Mouse (Mus musculus) kidney, adult 8-10 months (tissue): Measurements from ENCODE around the gene Gm49325.

Source experiments
- DNase-seq, 2 experiments: peaks; one replicate each; pipeline ENCODE4 v3.0.0; 2022

Gm49325 gene

GRCm38 (mm10) chr10:77627497-77627896 is 21.5 kb downstream of the Gm49325 start:
- DNase-seq = peak; percentile 56 to 82

- DNase-seq = no peak
These were observed 23.2 kb downstream of the Gm49325 start for GRCm38 (mm10) chr10:77629163-77629562.

GRCm38 (mm10) chr10:77629970-77630369 is 24.0 kb downstream of the Gm49325 start:
- no peak for DNase-seq

- peak; percentile 11 to 31 for DNase-seq
These were observed 28.0 kb downstream of the Gm49325 start for GRCm38 (mm10) chr10:77634016-77634415.

- no peak for DNase-seq
These were observed 28.6 kb downstream of the Gm49325 start for GRCm38 (mm10) chr10:77634452-77635231.

- no peak for DNase-seq
These were observed 30.4 kb downstream of the Gm49325 start for GRCm38 (mm10) chr10:77636234-77636922.

GRCm38 (mm10) chr10:77638956-77639355 is 33.0 kb downstream of the Gm49325 start:
- DNase-seq = peak in 1 of 2 experiments; percentile 35

GRCm38 (mm10) chr10:77643160-77643559 is 37.2 kb downstream of the Gm49325 start:
- no peak for DNase-seq

- no peak for DNase-seq
These were observed 39.6 kb downstream of the Gm49325 start for GRCm38 (mm10) chr10:77645571-77645970.

- no peak for DNase-seq
These were observed 41.5 kb downstream of the Gm49325 start for GRCm38 (mm10) chr10:77647461-77647860.

- no peak for DNase-seq
These were observed 41.9 kb downstream of the Gm49325 start for GRCm38 (mm10) chr10:77647901-77648300.

GRCm38 (mm10) chr10:77652046-77652445 is 46.0 kb downstream of the Gm49325 start:
- DNase-seq = no peak

GRCm38 (mm10) chr10:77658286-77658994 is 52.4 kb downstream of the Gm49325 start:
- DNase-seq = peak; percentile 24 to 42

GRCm38 (mm10) chr10:77663949-77664665 is 58.1 kb downstream of the Gm49325 start:
- no peak for DNase-seq

- DNase-seq = no peak
These were observed 60.3 kb downstream of the Gm49325 start for GRCm38 (mm10) chr10:77666342-77666741.

GRCm38 (mm10) chr10:77667402-77667801 is 61.4 kb downstream of the Gm49325 start:
- DNase-seq = no peak

- DNase-seq = no peak
These were observed 64.7 kb downstream of the Gm49325 start for GRCm38 (mm10) chr10:77670710-77671109.

GRCm38 (mm10) chr10:77671519-77671918 is 65.5 kb downstream of the Gm49325 start:
- no peak for DNase-seq

GRCm38 (mm10) chr10:77673765-77674164 is 67.8 kb downstream of the Gm49325 start:
- DNase-seq = no peak

GRCm38 (mm10) chr10:77677562-77677961 is 71.6 kb downstream of the Gm49325 start:
- no peak for DNase-seq

- DNase-seq = no peak
These were observed 77.0 kb downstream of the Gm49325 start for GRCm38 (mm10) chr10:77682994-77683393.

GRCm38 (mm10) chr10:77684181-77684580 is 78.2 kb downstream of the Gm49325 start:
- DNase-seq = no peak
